10 mouse cellular contexts compared by ENCODE assay signal in genomic region chr17:9428374-9428994, GRCm38 (mm10). TPM values are rescaled to one million over a fixed set of nuclear protein-coding genes. Genes with fewer than 3 reads are reported as not detected.
DNase-seq lines count a peak whose midpoint lies in the region; ATAC-seq lines count a peak whose summit lies in the region.
"Had no signal": no experiment of that assay in that cellular context is flagged by ENCODE, and none has a peak within 500 bp of the region (broad histone marks: within the 10 kb centered on the region; RNA-seq: fewer than 3 reads in every experiment).

No protein-coding gene starts in this region.

- no peaks in the 10 kb centered on the region for H3K4me1 ChIP-seq in kidney, embryonic 15.5 days
- peaks cover 2% of the 10 kb centered on the region; the same call in 1 of the 2 replicates for H3K4me1 ChIP-seq in forebrain, embryonic 11.5 days (replicated peaks; ENCODE audit: control insufficient read depth, insufficient read depth, low read length)

- DNase-seq in kidney, adult 18-20 months: no peak
- peak; percentile 68 for DNase-seq in forebrain, embryonic 11.5 days (ENCODE audit: low spot score)
- DNase-seq in layer of hippocampus, postnatal 25 days (ENCODE audit: extremely low spot score in 1 of 2, low spot score in 1 of 2): peak; percentile 31 to 48
- peak; percentile 37 for DNase-seq in right cerebral cortex, adult 18-20 months
- no peak for DNase-seq in adrenal gland, postnatal 4 days (ENCODE audit: low spot score in 2 of 2)
- no peak for DNase-seq in thymus, postnatal 36 days
- DNase-seq in gastrocnemius, postnatal 25 days: no peak

- no peaks in the 10 kb centered on the region for H3K9me3 ChIP-seq in kidney, embryonic 15.5 days (replicated peaks)
- no peaks in the 10 kb centered on the region for H3K9me3 ChIP-seq in forebrain, embryonic 11.5 days (ENCODE audit: control insufficient read depth, low read length)

- H3K27me3 ChIP-seq in kidney, embryonic 15.5 days: no peaks in the 10 kb centered on the region
- H3K27me3 ChIP-seq in forebrain, embryonic 11.5 days (ENCODE audit: control insufficient read depth, insufficient read depth, low read length): no peaks in the 10 kb centered on the region

- H3K4me3 ChIP-seq in kidney, embryonic 15.5 days (replicated peaks): no peak overlapping the region
- no peak overlapping the region for H3K4me3 ChIP-seq in forebrain, embryonic 11.5 days (ENCODE audit: low read depth, low read length)
- H3K4me3 ChIP-seq: erythroblast, embryonic 14.5 days had no signal

- no peak overlapping the region for H3K27ac ChIP-seq in kidney, embryonic 15.5 days
- H3K27ac ChIP-seq in forebrain, embryonic 11.5 days (ENCODE audit: low read depth, low read length): no peak overlapping the region

- ATAC-seq in kidney, embryonic 15.5 days (replicated peaks; ENCODE audit: low FRiP score): 0 out of 2 replicates have a peak, but pooled peaks have one; percentile 46
- ATAC-seq in forebrain, embryonic 11.5 days (replicated peaks; ENCODE audit: low FRiP score): no peak

- H3K9ac ChIP-seq in kidney, embryonic 15.5 days: no peak overlapping the region
- H3K9ac ChIP-seq in forebrain, embryonic 11.5 days (ENCODE audit: low read length): no peak overlapping the region

- WGBS in kidney, embryonic 15.5 days: 36% methylated on average over 7 of the region's 7 CpGs
- 47% methylated on average over 7 of the region's 7 CpGs for WGBS in forebrain, embryonic 11.5 days

- H3K4me2 ChIP-seq in kidney, embryonic 15.5 days: no peak overlapping the region
- no peak overlapping the region for H3K4me2 ChIP-seq in forebrain, embryonic 11.5 days (ENCODE audit: low read depth, low read length, severe bottlenecking)

- H3K36me3 ChIP-seq in kidney, embryonic 15.5 days: no peaks in the 10 kb centered on the region
- H3K36me3 ChIP-seq in forebrain, embryonic 11.5 days (ENCODE audit: control insufficient read depth, insufficient read depth, low read length): no peaks in the 10 kb centered on the region

RNA-seq across cellular contexts. Expression of gene Gm17728, which starts 6.6 kb away (rescaled TPM):
- polyA plus RNA-seq in kidney, embryonic 15.5 days (2015; fragmentation: Nextera tagmentation; extraction: Ambion mirVana): not detected in 2 replicates
- polyA plus RNA-seq in forebrain, embryonic 11.5 days (2014; fragmentation: Nextera tagmentation; extraction: Ambion mirVana): not detected in 2 replicates
- not detected for total RNA-seq in layer of hippocampus, postnatal 25 days (2021)
- total RNA-seq in adrenal gland, postnatal 4 days (2021): not detected
- total RNA-seq in gastrocnemius, postnatal 25 days (2021): not detected
- polyA plus RNA-seq: erythroblast, embryonic 14.5 days; limb, embryonic 14.5 days had no signal

Comparison
In these comparisons a context has a peak if more than half of its experiments do, and no peak if none do; other contexts are left out.
1. DNase-seq: peak in forebrain, embryonic 11.5 days (single experiment), layer of hippocampus, postnatal 25 days (2 of 2) and right cerebral cortex, adult 18-20 months (single experiment); none in kidney, adult 18-20 months (single experiment), adrenal gland, postnatal 4 days (0 of 2), thymus, postnatal 36 days (0 of 2) and gastrocnemius, postnatal 25 days (single experiment).